Mouse (Mus musculus) gastrocnemius, adult 2 months (tissue): Measurements from ENCODE around the gene Mcfd2. TPM values are rescaled to one million over a fixed set of nuclear protein-coding genes. Genes with fewer than 3 reads are reported as not detected.
"Not testable (repeated sequence)": the region's sequence is repeated elsewhere in the genome, so short reads cannot be mapped to it uniquely, and the experiment has no call there.

Experiments
- DNase-seq: peaks from one replicate; pipeline ENCODE4 v3.0.0; 2022
- H3K27ac ChIP-seq: fragments of 200-600 bp; 2 replicates; pipeline ENCODE4 v1.8.1; 2022; ENCODE audit warnings: mild to moderate bottlenecking
- H3K4me3 ChIP-seq: fragments of 200-600 bp; 2 replicates; pipeline ENCODE4 v1.8.1; 2022; ENCODE audit warnings: mild to moderate bottlenecking, moderate library complexity
- CTCF ChIP-seq: fragments of 200-600 bp; IDR thresholded peaks from 2 replicates; pipeline ENCODE4 v1.8.1; 2022; ENCODE audit warnings: antibody characterized with exemption, mild to moderate bottlenecking, moderate library complexity
- intact Hi-C: fragments of 180-260 bp; cut with DNase I; formaldehyde crosslinking; loops from one replicate; pipeline ENCODE4 v1.15.1; 2025
- total RNA-seq, 2 experiments: library from RNA; stranded (reverse); gene quantifications; 2 replicates each; pipeline ENCODE4 v1.2.3; 2021

Gene Mcfd2
- total RNA-seq, 2 experiments from 2014 or later, result 23.7 to 29.7 TPM

GRCm38 (mm10) chr17:87302014-87302794 is 36.5 kb upstream of the Mcfd2 start:
- intact Hi-C loops, result no loop called here
- Histone ChIP-seq H3K4me3 (no peak overlapping the region), H3K27ac (peak overlapping the region; percentile 69)
- DNase-seq, result peak; percentile 65
- TF ChIP-seq CTCF, result no peak

- intact Hi-C loops, H3K4me3 ChIP-seq, H3K27ac ChIP-seq, DNase-seq: not testable (repeated sequence)
These were observed 35.9 kb upstream of the Mcfd2 start for GRCm38 (mm10) chr17:87301607-87302006.

- H3K4me3 ChIP-seq, result no peak overlapping the region
- no peak for TF ChIP-seq CTCF
- intact Hi-C loops, result no loop called here
- no peak overlapping the region for H3K27ac ChIP-seq
- no peak for DNase-seq
These were observed 34.6 kb upstream of the Mcfd2 start for GRCm38 (mm10) chr17:87300340-87300739.

- intact Hi-C loops, result no loop called here
- no peak for DNase-seq
- H3K4me3 ChIP-seq, result no peak overlapping the region
- H3K27ac ChIP-seq, result no peak overlapping the region
- TF ChIP-seq CTCF, result no peak
These were observed 33.2 kb upstream of the Mcfd2 start for GRCm38 (mm10) chr17:87298944-87299343.

- intact Hi-C loops, DNase-seq, H3K27ac ChIP-seq, H3K4me3 ChIP-seq: not testable (repeated sequence)
These were observed 31.0 kb upstream of the Mcfd2 start for GRCm38 (mm10) chr17:87296701-87297100.

- DNase-seq, result no peak
- H3K27ac ChIP-seq, result no peak overlapping the region
- H3K4me3 ChIP-seq, result no peak overlapping the region
- intact Hi-C loops, result no loop called here
- TF ChIP-seq CTCF, result no peak
These were observed 30.0 kb upstream of the Mcfd2 start for GRCm38 (mm10) chr17:87295738-87296137.

GRCm38 (mm10) chr17:87293125-87293524 is 27.4 kb upstream of the Mcfd2 start:
- Histone ChIP-seq H3K4me3 (no peak overlapping the region), H3K27ac (no peak overlapping the region)
- no peak for DNase-seq
- no peak for TF ChIP-seq CTCF
- intact Hi-C loops, result no loop called here

GRCm38 (mm10) chr17:87291782-87292181 is 26.0 kb upstream of the Mcfd2 start:
- intact Hi-C loops, result no loop called here
- no peak for TF ChIP-seq CTCF
- H3K27ac ChIP-seq, result no peak overlapping the region

GRCm38 (mm10) chr17:87291037-87291436 is 25.3 kb upstream of the Mcfd2 start:
- Histone ChIP-seq H3K27ac (no peak overlapping the region), H3K4me3 (no peak overlapping the region)
- TF ChIP-seq CTCF, result no peak
- no peak for DNase-seq
- intact Hi-C loops, result no loop called here

More at GRCm38 (mm10) chr17:87291782-87292181, 26.0 kb upstream of the Mcfd2 start:
- no peak overlapping the region for H3K4me3 ChIP-seq
- no peak for DNase-seq

- intact Hi-C loops, result loop anchor here (10.0 kb wide), 1 partner anchor 375 kb away; no protein-coding TSS in a partner anchor
- TF ChIP-seq CTCF, result no peak
- DNase-seq, result no peak
- Histone ChIP-seq H3K4me3 (no peak overlapping the region), H3K27ac (no peak overlapping the region)
These were observed 23.6 kb upstream of the Mcfd2 start for GRCm38 (mm10) chr17:87289367-87289766.

- Histone ChIP-seq H3K27ac (no peak overlapping the region), H3K4me3 (no peak overlapping the region)
- no peak for DNase-seq
- intact Hi-C loops, result loop anchor here (10.0 kb wide), 1 partner anchor 377 kb away; no protein-coding TSS in a partner anchor
- TF ChIP-seq CTCF, result no peak
These were observed 22.4 kb upstream of the Mcfd2 start for GRCm38 (mm10) chr17:87288131-87288530.

GRCm38 (mm10) chr17:87287197-87287777 is 21.6 kb upstream of the Mcfd2 start:
- TF ChIP-seq CTCF, result no peak
- intact Hi-C loops, result loop anchor here (10.0 kb wide), 1 partner anchor 378 kb away; no protein-coding TSS in a partner anchor
- Histone ChIP-seq H3K4me3 (no peak overlapping the region), H3K27ac (no peak overlapping the region)
- DNase-seq, result no peak

GRCm38 (mm10) chr17:87286481-87287143 is 20.9 kb upstream of the Mcfd2 start:
- intact Hi-C loops, result loop anchor here (10.0 kb wide), 1 partner anchor 378 kb away; no protein-coding TSS in a partner anchor
- H3K4me3 ChIP-seq, result no peak overlapping the region
- no peak for TF ChIP-seq CTCF

More at GRCm38 (mm10) chr17:87286481-87287143, 20.9 kb upstream of the Mcfd2 start:
- DNase-seq, result no peak
- no peak overlapping the region for H3K27ac ChIP-seq
